ENCODE assay signal across 9 mouse cellular contexts in the genomic region with DNA sequence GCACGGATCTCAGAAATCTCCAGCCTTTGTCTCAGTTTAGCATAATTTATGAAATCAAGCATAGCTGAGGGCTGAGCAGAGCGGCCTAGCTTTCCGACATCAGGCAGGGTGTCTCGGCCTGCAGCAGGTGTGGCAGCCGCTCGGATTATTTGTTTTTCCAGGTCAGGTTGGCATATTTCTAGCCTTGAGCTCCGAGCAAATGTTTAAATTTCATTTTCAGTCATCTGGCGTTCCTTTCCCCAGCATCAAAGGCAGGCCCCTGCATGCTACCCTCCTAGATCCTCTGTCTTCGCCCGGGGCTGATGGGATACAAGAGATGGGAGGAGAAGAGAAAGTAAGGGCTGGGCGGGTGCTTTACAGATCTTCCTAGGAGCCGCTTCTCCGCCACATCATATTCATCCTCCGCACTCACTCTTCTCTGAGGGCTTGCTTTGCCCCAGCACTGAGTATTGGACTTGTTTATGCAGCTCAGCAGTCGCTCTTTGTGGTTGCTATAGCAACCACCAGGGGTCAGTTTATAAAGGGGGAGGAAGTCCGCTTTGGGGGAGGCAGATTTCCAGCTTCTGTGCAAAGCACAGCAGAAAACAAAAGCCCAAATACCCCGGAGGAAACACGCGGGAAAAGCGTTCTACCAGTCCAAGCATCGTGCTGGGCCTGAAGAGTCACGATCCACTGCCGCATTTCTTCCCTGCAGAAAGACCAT.
DNase-seq lines count a peak whose midpoint lies in the region; ATAC-seq and TF ChIP-seq lines count a peak whose summit lies in the region.
"Had no signal": no experiment of that assay in that cellular context is flagged by ENCODE, and none has a peak within 500 bp of the region (broad histone marks: within the 10 kb centered on the region; RNA-seq: fewer than 3 reads in every experiment).

No protein-coding gene starts in this region.

- no peaks in the 10 kb centered on the region for H3K9me3 ChIP-seq in E14TG2a.4 (ENCODE audit: low read length)
- H3K9me3 ChIP-seq in hindbrain, postnatal 0 days (ENCODE audit: low read length) = no peaks in the 10 kb centered on the region
- H3K9me3 ChIP-seq: G1E had no signal

- no peaks in the 10 kb centered on the region for H3K36me3 ChIP-seq in E14TG2a.4 (ENCODE audit: insufficient read depth, low read length)
- H3K36me3 ChIP-seq in hindbrain, postnatal 0 days (ENCODE audit: insufficient read depth, low read length) = no peaks in the 10 kb centered on the region
- H3K36me3 ChIP-seq: G1E had no signal

- H3K27ac ChIP-seq in hindbrain, postnatal 0 days = peak overlapping the region; percentile 83

- 5% methylated on average over 23 of the region's 23 CpGs for WGBS in hindbrain, postnatal 0 days

- peak; percentile 84 for ATAC-seq in hindbrain, postnatal 0 days
- no peak for ATAC-seq in CD4-positive, CD25-positive, alpha-beta regulatory T cell, adult 4 months

- H3K4me2 ChIP-seq in hindbrain, postnatal 0 days (ENCODE audit: low read depth, low read length) = peak overlapping the region; percentile 42

- TF ChIP-seq CTCF in E14TG2a.4 (conservative IDR thresholded peaks at IDR 0.05; ENCODE audit: low read length) = no peak
- no peak for TF ChIP-seq CTCF in hindbrain, postnatal 0 days (IDR thresholded peaks at IDR 0.05; ENCODE audit: low read depth)

- DNase-seq in cerebellum, postnatal 10 days = peak; percentile 68 to 72
- peak; percentile 21 to 34 for DNase-seq in frontal cortex, postnatal 36 days (ENCODE audit: low spot score in 2 of 2)
- DNase-seq in hindbrain, postnatal 0 days (ENCODE audit: low spot score) = peak; percentile 89
- DNase-seq in left cerebral cortex, adult 8-10 months (ENCODE audit: low spot score in 2 of 2) = peak; percentile 10 to 50
- peak; percentile 78 for DNase-seq in lung, postnatal 25 days (ENCODE audit: low spot score)
- peak; percentile 74 for DNase-seq in skeletal muscle tissue, adult 2 months (ENCODE audit: low read depth, low spot score)

- H3K4me1 ChIP-seq in E14TG2a.4 (replicated peaks; ENCODE audit: low read depth, low read length) = peaks cover 50% of the 10 kb centered on the region
- H3K4me1 ChIP-seq in hindbrain, postnatal 0 days (ENCODE audit: insufficient read depth, low read length) = peaks cover 14% of the 10 kb centered on the region

- peaks cover 13% of the 10 kb centered on the region for H3K27me3 ChIP-seq in E14TG2a.4 (ENCODE audit: insufficient read depth, low read length)
- H3K27me3 ChIP-seq in hindbrain, postnatal 0 days (ENCODE audit: insufficient read depth, low read length) = no peaks in the 10 kb centered on the region

- peak overlapping the region; percentile 37 for H3K4me3 ChIP-seq in E14TG2a.4 (replicated peaks; ENCODE audit: low read length)
- H3K4me3 ChIP-seq in hindbrain, postnatal 0 days (ENCODE audit: low read length) = 0 out of 2 replicates have a peak overlapping the region, but pooled peaks have one; percentile 6

- peak overlapping the region; percentile 38 for H3K9ac ChIP-seq in hindbrain, postnatal 0 days (replicated peaks; ENCODE audit: low read length)

Comparison
In these comparisons a context has a peak if more than half of its experiments do, and no peak if none do; other contexts are left out.
1. DNase-seq: peak in every context shown above with its lines; median percentile 89 in hindbrain, postnatal 0 days; 78 in lung, postnatal 25 days; 74 in skeletal muscle tissue, adult 2 months; 70 in cerebellum, postnatal 10 days; 30 in left cerebral cortex, adult 8-10 months; 28 in frontal cortex, postnatal 36 days.